Mouse (Mus musculus): ENCODE data around the gene Olfr391-ps. TPM values are rescaled to one million over a fixed set of nuclear protein-coding genes. Genes with fewer than 3 reads are reported as not detected.

Gene Olfr391-ps
- not detected for total RNA-seq (2022)

GRCm38 (mm10) chr11:73802952-73803351, at the start of gene Olfr391-ps:
Gene Olfr391-ps, minus strand, starts transcription at chr11:73803052.
- no peak for DNase-seq

GRCm38 (mm10) chr11:73851354-73851753, 48.5 kb upstream of the Olfr391-ps start, which contains the start of gene Olfr393:
Gene Olfr393, minus strand, starts transcription at chr11:73851454.
- no peak for DNase-seq

- DNase-seq, result no peak
Observed at GRCm38 (mm10) chr11:73816949-73817348, 14.1 kb upstream of the Olfr391-ps start, which contains the start of gene Olfr392. Gene Olfr392, minus strand, starts transcription at chr11:73817049.

- no peak for DNase-seq
Observed at GRCm38 (mm10) chr11:73782664-73783063, 20.2 kb downstream of the Olfr391-ps start, which contains the start of gene Olfr390. Gene Olfr390, plus strand, starts transcription at chr11:73782964.

- no peak for DNase-seq
Observed at GRCm38 (mm10) chr11:73780613-73781012, 22.2 kb downstream of the Olfr391-ps start, which contains the start of gene Olfr389. Gene Olfr389, minus strand, starts transcription at chr11:73780713.

GRCm38 (mm10) chr11:73759115-73759514, 43.7 kb downstream of the Olfr391-ps start:
- no peak for DNase-seq

Other genes starting within 250 kb of the Olfr391-ps start
- gene Olfr385, start 210.0 kb downstream of the Olfr391-ps start, total RNA-seq (2022), result not detected
- under 1 TPM in 1 of 4 experiments, not detected in 3; 0.31 TPM for gene Olfr384, start 204.5 kb downstream of the Olfr391-ps start, total RNA-seq (2022)
- not detected for gene Zfp735, start 114.3 kb downstream of the Olfr391-ps start, total RNA-seq (2022)
- gene Olfr389, start 22.3 kb downstream of the Olfr391-ps start, total RNA-seq (2022), result not detected
- not detected for gene Olfr390, start 20.1 kb downstream of the Olfr391-ps start, total RNA-seq (2022)
- not detected for gene Olfr392, start 14.0 kb upstream of the Olfr391-ps start, total RNA-seq (2022)
- gene Olfr393, start 48.4 kb upstream of the Olfr391-ps start, total RNA-seq (2022), result not detected
- not detected for gene Olfr394, start 87.7 kb upstream of the Olfr391-ps start, total RNA-seq (2022)
- not detected for gene Olfr395, start 106.2 kb upstream of the Olfr391-ps start, total RNA-seq (2022)
- not detected for gene Olfr23, start 133.6 kb upstream of the Olfr391-ps start, total RNA-seq (2022)
- not detected for gene Olfr397, start 157.8 kb upstream of the Olfr391-ps start, total RNA-seq (2022)
- gene Olfr398, start 187.4 kb upstream of the Olfr391-ps start, total RNA-seq (2022), result not detected